Mouse (Mus musculus) olfactory bulb, adult 2 months (tissue): Measurements from ENCODE around the gene Pdk2. TPM values are rescaled to one million over a fixed set of nuclear protein-coding genes. Genes with fewer than 3 reads are reported as not detected.
A peak's percentile ranks its signal among the peaks of the same experiment; 100 is the strongest.

Source experiments
- H3K27ac ChIP-seq: fragments of 200-500 bp; 2 replicates; pipeline ENCODE4 v1.5.1; 2012; ENCODE audit warnings: low read depth, low read length; ENCODE audit not compliant: insufficient read depth
- H3K4me1 ChIP-seq: fragments of 200-500 bp; 2 replicates; pipeline ENCODE4 v1.6.1; 2012; ENCODE audit warnings: low read length; ENCODE audit not compliant: control insufficient read depth, insufficient read depth
- H3K4me3 ChIP-seq: fragments of 200-500 bp; 2 replicates; pipeline ENCODE4 v1.5.1; 2012; ENCODE audit warnings: mild to moderate bottlenecking, low read depth, low read length, moderate library complexity; ENCODE audit not compliant: insufficient read depth
- CTCF ChIP-seq: fragments of 200-500 bp; IDR thresholded peaks from 2 replicates; pipeline ENCODE4 v1.5.1; 2012; ENCODE audit warnings: low read depth, mild to moderate bottlenecking, low read length, moderate library complexity; ENCODE audit not compliant: insufficient read depth
- POLR2A ChIP-seq: fragments of 200-500 bp; IDR thresholded peaks from 2 replicates; pipeline ENCODE4 v1.6.1; 2012; ENCODE audit warnings: mild to moderate bottlenecking, low read depth, low read length, moderate library complexity; ENCODE audit not compliant: insufficient read depth
- WGBS: fragments of 180-500 bp; shearing (Covaris S2); methylation state at CpG from one replicate; pipeline ENCODE4 v1.1.7; 2018; 5-methylcytosine and 5-hydroxymethylcytosine counted together
- polyA plus RNA-seq: library from polyadenylated mRNA; stranded (reverse); fragments of >200 nt; gene quantifications from 2 replicates; pipeline ENCODE4 v1.2.4, GENCODE M21; 2012; ENCODE audit warnings: low replicate concordance; ENCODE audit not compliant: missing spikeins, insufficient read depth, insufficient read length

Pdk2 gene
- polyA plus RNA-seq, 1 experiment: not detected

- TF ChIP-seq CTCF (peak; percentile 5; the same call in 1 of the 2 replicates), POLR2A (no peak)
- Histone ChIP-seq H3K27ac (0 out of 2 replicates have a peak overlapping the region, but pooled peaks have one; percentile 1), H3K4me1 (peaks cover 56% of the 10 kb centered on the region), H3K4me3 (no peak overlapping the region)
- 3% methylated on average over 8 of the region's 8 CpGs for WGBS
These were observed 40.1 kb downstream of the Pdk2 start for GRCm38 (mm10) chr11:95001058-95001457.

GRCm38 (mm10) chr11:95000548-95000947 is 40.6 kb downstream of the Pdk2 start:
- Histone ChIP-seq H3K27ac (0 out of 2 replicates have a peak overlapping the region, but pooled peaks have one; percentile 1), H3K4me3 (no peak overlapping the region), H3K4me1 (peaks cover 56% of the 10 kb centered on the region)
- WGBS: 37% methylated on average over 4 of the region's 4 CpGs
- TF ChIP-seq CTCF (no peak), POLR2A (no peak)

- peaks cover 60% of the 10 kb centered on the region for H3K4me1 ChIP-seq
- WGBS: 74% methylated on average over 8 of the region's 8 CpGs
- no peak for TF ChIP-seq CTCF
- TF ChIP-seq POLR2A: no peak
- H3K27ac ChIP-seq: no peak overlapping the region
- no peak overlapping the region for H3K4me3 ChIP-seq
These were observed 41.0 kb downstream of the Pdk2 start for GRCm38 (mm10) chr11:95000128-95000527.

- 32% methylated on average over 16 of the region's 16 CpGs for WGBS
- Histone ChIP-seq H3K4me3 (no peak overlapping the region), H3K4me1 (peaks cover 65% of the 10 kb centered on the region), H3K27ac (peak overlapping the region; percentile 30; the same call in 1 of the 2 replicates)
- TF ChIP-seq CTCF: no peak
- no peak for TF ChIP-seq POLR2A
These were observed 43.1 kb downstream of the Pdk2 start for GRCm38 (mm10) chr11:94998041-94998531.

GRCm38 (mm10) chr11:94997596-94997995 is 43.6 kb downstream of the Pdk2 start:
- 35% methylated on average over 5 of the region's 5 CpGs for WGBS
- TF ChIP-seq CTCF: no peak
- no peak for TF ChIP-seq POLR2A
- Histone ChIP-seq H3K4me3 (no peak overlapping the region), H3K27ac (peak overlapping the region; percentile 30; the same call in 1 of the 2 replicates), H3K4me1 (peaks cover 65% of the 10 kb centered on the region)

- H3K4me1 ChIP-seq: peaks cover 65% of the 10 kb centered on the region
- 89% methylated on average over 6 of the region's 6 CpGs for WGBS
- no peak overlapping the region for H3K4me3 ChIP-seq
- TF ChIP-seq CTCF: no peak
- no peak for TF ChIP-seq POLR2A
- H3K27ac ChIP-seq: no peak overlapping the region
These were observed 44.2 kb downstream of the Pdk2 start for GRCm38 (mm10) chr11:94996984-94997383.

- Histone ChIP-seq H3K4me1 (peaks cover 64% of the 10 kb centered on the region), H3K4me3 (peak overlapping the region; percentile 19; the same call in 1 of the 2 replicates), H3K27ac (no peak overlapping the region)
- TF ChIP-seq CTCF (no peak), POLR2A (no peak)
- 72% methylated on average over 8 of the region's 8 CpGs for WGBS
These were observed 45.1 kb downstream of the Pdk2 start for GRCm38 (mm10) chr11:94996101-94996500.

- WGBS: 61% methylated on average over 11 of the region's 11 CpGs
- TF ChIP-seq CTCF: no peak
- TF ChIP-seq POLR2A: no peak
- peak overlapping the region; percentile 92 for H3K4me3 ChIP-seq
- H3K4me1 ChIP-seq: peaks cover 58% of the 10 kb centered on the region
- H3K27ac ChIP-seq: no peak overlapping the region
These were observed 46.0 kb downstream of the Pdk2 start for GRCm38 (mm10) chr11:94994947-94995772.

- Histone ChIP-seq H3K4me1 (peaks cover 55% of the 10 kb centered on the region), H3K27ac (0 out of 2 replicates have a peak overlapping the region, but pooled peaks have one; percentile 6), H3K4me3 (peak overlapping the region; percentile 92)
- no peak for TF ChIP-seq CTCF
- TF ChIP-seq POLR2A: no peak
- 8% methylated on average over 10 of the region's 10 CpGs for WGBS
These were observed 46.8 kb downstream of the Pdk2 start for GRCm38 (mm10) chr11:94994208-94994814.
